Mouse (Mus musculus): Measurements from ENCODE around the gene Ncapd2.

Gene Ncapd2

GRCm38 (mm10) chr6:125191332-125192015, at the start of gene Ncapd2, which contains the start of gene Mrpl51:
TSS of gene Ncapd2 (minus strand) at chr6:125191701.
TSS of gene Mrpl51 (plus strand) at chr6:125191801.
- DNase-seq = peak; percentile 97

- no peak for DNase-seq
These were observed 49.1 kb upstream of the Ncapd2 start for GRCm38 (mm10) chr6:125240617-125241016.

- DNase-seq = no peak
These were observed 48.0 kb upstream of the Ncapd2 start for GRCm38 (mm10) chr6:125239547-125239946.

- no peak for DNase-seq
These were observed 46.9 kb upstream of the Ncapd2 start for GRCm38 (mm10) chr6:125238396-125238795.

- DNase-seq = no peak
These were observed 45.9 kb upstream of the Ncapd2 start for GRCm38 (mm10) chr6:125237421-125237820.

GRCm38 (mm10) chr6:125236782-125237181, 45.3 kb upstream of the Ncapd2 start, which contains the start of gene Cd27:
TSS of gene Cd27 (minus strand) at chr6:125237010.
- no peak for DNase-seq

GRCm38 (mm10) chr6:125236341-125236740, 44.8 kb upstream of the Ncapd2 start:
- no peak for DNase-seq

GRCm38 (mm10) chr6:125234520-125234828, 43.0 kb upstream of the Ncapd2 start:
- DNase-seq = no peak

- DNase-seq = no peak
These were observed 42.5 kb upstream of the Ncapd2 start for GRCm38 (mm10) chr6:125233816-125234519.

- no peak for DNase-seq
These were observed 41.0 kb upstream of the Ncapd2 start for GRCm38 (mm10) chr6:125232516-125232915.

GRCm38 (mm10) chr6:125232045-125232437, 40.5 kb upstream of the Ncapd2 start:
- no peak for DNase-seq

GRCm38 (mm10) chr6:125231117-125232044, 39.9 kb upstream of the Ncapd2 start, which contains the start of gene Tapbpl:
TSS of gene Tapbpl (minus strand) at chr6:125231860.
- peak; percentile 39 for DNase-seq

- no peak for DNase-seq
These were observed 39.1 kb upstream of the Ncapd2 start for GRCm38 (mm10) chr6:125230571-125230970.

GRCm38 (mm10) chr6:125225518-125226115, 34.1 kb upstream of the Ncapd2 start:
- DNase-seq = peak; percentile 34

GRCm38 (mm10) chr6:125222577-125222976, 31.1 kb upstream of the Ncapd2 start:
- no peak for DNase-seq

GRCm38 (mm10) chr6:125222146-125222545, 30.6 kb upstream of the Ncapd2 start:
- DNase-seq = no peak

- DNase-seq = no peak
These were observed 29.7 kb upstream of the Ncapd2 start for GRCm38 (mm10) chr6:125221115-125221745.

GRCm38 (mm10) chr6:125218963-125219362, 27.5 kb upstream of the Ncapd2 start:
- peak; percentile 38 for DNase-seq

- no peak for DNase-seq
These were observed 26.4 kb upstream of the Ncapd2 start for GRCm38 (mm10) chr6:125217899-125218298.

GRCm38 (mm10) chr6:125216898-125217297, 25.4 kb upstream of the Ncapd2 start:
- DNase-seq = no peak

GRCm38 (mm10) chr6:125215148-125215954, 23.9 kb upstream of the Ncapd2 start, which contains the start of gene Vamp1:
TSS of gene Vamp1 (plus strand) at chr6:125215551.
- DNase-seq = peak; percentile 93

All from right cerebral cortex, postnatal 25 days (tissue).